Mouse (Mus musculus): Measurements from ENCODE around the gene Grik1.
A peak's percentile ranks its signal among the peaks of the same experiment; 100 is the strongest.

The Grik1 gene

DNA sequence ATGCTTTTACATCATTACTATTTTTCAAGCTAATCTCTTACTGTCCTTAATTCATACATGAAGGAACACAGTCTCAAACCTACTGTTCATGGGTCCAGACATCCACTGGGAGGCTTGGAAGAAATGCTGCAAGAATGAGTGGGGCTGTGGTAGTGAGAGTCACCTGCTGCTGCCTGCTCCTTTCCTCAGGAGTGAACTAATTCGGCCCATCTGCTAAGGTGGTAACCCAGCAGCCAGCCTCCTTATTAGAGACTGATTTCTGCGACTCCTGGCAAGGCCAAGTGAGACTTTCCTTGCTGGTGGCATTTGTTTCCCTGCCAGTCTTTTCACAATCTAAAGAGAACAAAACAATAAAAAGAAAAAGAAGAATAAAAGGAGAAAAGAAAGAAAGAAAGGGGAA, 147.9 kb downstream of the Grik1 start:
- DNase-seq (ENCODE audit: low spot score in 2 of 2): no peak

DNA sequence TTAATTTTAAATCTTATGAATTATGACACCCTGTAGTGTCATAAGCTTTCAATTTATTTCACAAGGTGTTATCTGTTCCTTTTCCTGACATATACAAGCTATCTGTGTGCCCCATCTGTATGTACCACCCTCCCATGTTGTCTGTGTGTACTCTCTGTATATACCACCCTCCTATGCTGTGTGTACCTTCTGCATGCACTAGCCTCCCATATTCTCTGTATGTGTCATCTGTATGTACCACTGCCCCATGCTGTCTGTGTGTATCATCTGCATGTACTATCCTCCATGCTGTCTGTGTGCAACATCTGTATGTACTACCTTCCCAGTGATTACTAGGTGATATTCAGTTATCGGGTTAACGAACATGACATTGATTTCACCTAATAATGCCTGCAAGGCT, 148.5 kb downstream of the Grik1 start:
- DNase-seq (ENCODE audit: low spot score in 2 of 2): no peak

- DNase-seq (ENCODE audit: low spot score in 2 of 2): no peak
Measured at GRCm38 (mm10) chr16:88138913-88139312, 151.2 kb downstream of the Grik1 start.

GRCm38 (mm10) chr16:88132919-88133318, 157.1 kb downstream of the Grik1 start:
- DNase-seq (ENCODE audit: low spot score in 2 of 2): no peak

DNA sequence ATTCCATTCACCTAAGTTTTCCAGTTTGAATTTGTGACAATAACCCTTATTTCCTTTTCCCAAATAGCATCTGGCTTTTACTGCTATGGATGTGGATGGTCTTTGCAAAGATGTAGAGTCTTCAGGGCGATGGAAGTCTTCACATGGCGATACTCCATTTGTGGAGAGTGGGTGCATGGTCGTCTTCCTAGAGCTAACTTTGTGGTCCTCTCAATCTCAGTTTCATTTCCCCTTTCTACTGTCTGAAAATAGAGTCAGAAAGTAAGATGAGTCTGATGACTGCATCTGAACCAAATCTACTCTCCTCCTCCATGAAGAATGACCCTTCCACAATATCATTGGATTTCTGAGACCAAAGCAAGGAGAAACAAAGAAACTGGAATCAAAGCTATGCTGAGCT, 159.0 kb downstream of the Grik1 start:
- DNase-seq (ENCODE audit: low spot score in 2 of 2): no peak

- DNase-seq (ENCODE audit: low spot score in 2 of 2): no peak
Measured at GRCm38 (mm10) chr16:88125098-88125497, 165.0 kb downstream of the Grik1 start.

- peak in 1 of 2 experiments; percentile 5 for DNase-seq (ENCODE audit: low spot score in 2 of 2)
Measured at GRCm38 (mm10) chr16:88112551-88113138, 177.4 kb downstream of the Grik1 start.

DNA sequence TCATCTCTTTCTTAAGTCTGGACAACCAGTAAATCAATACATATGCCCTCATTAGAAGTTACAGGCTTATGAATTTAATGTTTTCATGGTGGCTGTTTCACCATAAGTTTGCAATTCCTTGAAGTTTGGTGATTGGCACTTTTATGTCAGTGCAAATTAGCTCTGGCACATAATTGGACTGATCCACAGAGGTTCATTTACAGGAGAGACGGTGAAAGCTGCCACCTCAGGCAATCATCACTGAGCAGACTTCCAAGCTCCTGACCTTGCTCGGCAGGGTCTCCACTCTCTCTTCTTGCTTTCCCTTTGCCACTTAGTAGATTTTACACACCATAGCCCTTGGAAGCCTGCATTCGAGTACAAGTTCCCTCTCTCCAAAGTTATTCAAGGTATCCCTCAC, 178.6 kb downstream of the Grik1 start:
- DNase-seq (ENCODE audit: low spot score in 2 of 2): no peak

DNA sequence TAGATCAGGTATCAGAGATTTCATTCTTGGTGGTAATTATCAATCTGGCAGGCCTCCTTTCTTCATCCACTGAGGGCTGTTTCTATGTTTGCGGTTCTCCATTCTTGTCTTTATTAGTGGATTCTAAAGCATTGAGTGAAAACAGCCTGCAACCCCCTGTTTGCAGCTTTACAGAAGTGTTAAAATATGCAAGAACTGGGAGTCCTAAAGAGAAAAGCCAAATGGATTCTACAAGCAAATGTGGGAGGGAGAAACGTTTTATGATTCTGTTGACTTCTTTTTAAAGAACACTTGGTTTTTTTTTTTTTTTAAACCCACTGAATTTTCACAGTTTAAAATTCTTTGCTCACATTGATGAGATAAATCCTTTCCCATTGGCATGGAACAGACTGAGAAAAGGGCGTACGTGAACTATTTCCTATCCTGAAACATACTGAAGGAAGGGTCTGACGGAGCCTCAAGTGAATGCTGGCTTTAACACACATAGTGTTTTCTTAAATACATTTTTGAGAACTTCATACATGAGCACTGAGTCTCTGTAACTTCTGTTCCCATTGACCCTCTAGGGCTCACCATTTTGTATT, 195.8 kb downstream of the Grik1 start:
- DNase-seq (ENCODE audit: low spot score in 2 of 2): peak; percentile 7 to 21

- DNase-seq (ENCODE audit: low spot score in 2 of 2): peak in 1 of 2 experiments; percentile 5
Measured at GRCm38 (mm10) chr16:88087280-88087679, 202.8 kb downstream of the Grik1 start.

GRCm38 (mm10) chr16:88074716-88075115, 215.3 kb downstream of the Grik1 start:
- no peak for DNase-seq (ENCODE audit: low spot score in 2 of 2)

GRCm38 (mm10) chr16:88060936-88061335, 229.1 kb downstream of the Grik1 start:
- DNase-seq (ENCODE audit: low spot score in 2 of 2): no peak

GRCm38 (mm10) chr16:88048121-88048520, 241.9 kb downstream of the Grik1 start:
- DNase-seq (ENCODE audit: low spot score in 2 of 2): no peak

DNA sequence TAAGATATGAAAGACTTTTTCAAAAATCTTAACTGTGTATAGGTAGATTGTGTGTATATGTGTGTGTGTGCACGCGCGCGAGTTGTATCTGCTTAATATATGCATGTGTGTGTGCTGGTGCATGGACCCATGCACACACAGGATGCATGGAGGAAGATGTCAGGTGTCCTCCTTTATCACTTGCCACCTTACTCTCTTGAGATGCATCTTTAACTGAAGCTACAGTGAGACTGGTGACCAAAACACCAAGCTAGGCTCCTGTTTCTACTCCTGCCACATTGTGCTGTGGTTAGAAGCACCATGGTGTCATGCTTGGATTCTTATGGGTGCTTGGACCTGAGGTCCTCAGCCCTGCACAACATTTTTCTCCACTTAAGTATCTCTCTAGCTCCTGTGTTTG, 245.7 kb downstream of the Grik1 start:
- no peak for DNase-seq (ENCODE audit: low spot score in 2 of 2)

GRCm38 (mm10) chr16:88042458-88042857, 247.6 kb downstream of the Grik1 start:
- DNase-seq (ENCODE audit: low spot score in 2 of 2): no peak

GRCm38 (mm10) chr16:88038503-88039091, 251.5 kb downstream of the Grik1 start:
- no peak for DNase-seq (ENCODE audit: low spot score in 2 of 2)

DNA sequence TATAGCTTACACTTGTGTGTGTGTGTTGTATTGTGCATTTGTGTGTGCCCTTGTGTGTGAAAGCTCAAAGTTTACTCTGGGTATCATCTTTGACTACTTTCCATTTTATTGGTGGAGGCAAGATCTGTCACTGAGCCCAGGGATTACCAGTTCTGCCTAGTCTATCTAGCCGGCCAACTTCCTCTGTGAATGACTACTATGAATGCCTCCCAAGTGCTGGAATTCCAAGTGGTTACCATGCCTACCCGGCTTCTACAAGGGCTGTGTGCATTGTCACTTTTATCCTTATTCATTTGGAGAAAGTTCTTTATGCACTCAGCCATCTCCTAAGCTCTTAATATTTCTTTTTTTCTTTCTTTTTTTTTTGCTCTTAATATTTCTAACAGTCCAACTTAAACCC, 301.3 kb downstream of the Grik1 start:
- no peak for DNase-seq (ENCODE audit: low spot score in 2 of 2)

DNA sequence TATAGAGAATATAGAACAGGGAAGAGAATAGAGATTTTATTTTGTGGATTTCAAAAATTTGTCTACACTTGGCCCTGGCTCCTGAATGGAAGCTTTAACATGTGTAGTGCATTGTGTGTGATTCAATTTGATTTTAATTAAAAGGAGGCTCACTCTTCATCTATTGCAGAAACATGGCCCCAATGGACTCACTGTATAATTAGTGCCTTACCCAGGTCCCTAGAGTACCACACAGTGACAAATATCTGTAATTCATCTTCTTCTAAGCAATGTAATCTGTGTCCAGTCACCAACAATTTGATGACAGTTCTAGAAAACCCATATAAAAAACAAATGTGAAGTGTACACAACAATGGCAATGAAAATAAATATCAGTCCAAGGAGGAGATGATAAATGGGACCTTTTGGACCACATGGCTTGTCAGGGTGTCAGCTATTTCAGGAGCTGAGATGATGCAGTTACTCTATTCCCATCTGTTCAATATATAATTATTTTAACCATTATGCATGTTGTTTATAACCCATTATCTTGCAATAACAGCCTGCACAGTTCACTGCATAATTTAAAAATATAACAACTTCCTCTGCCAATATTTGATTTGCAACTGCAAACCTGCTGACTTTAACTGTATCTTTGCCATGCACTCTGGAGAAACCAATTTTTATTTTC, 305.7 kb downstream of the Grik1 start:
- DNase-seq (ENCODE audit: low spot score in 2 of 2): no peak

- DNase-seq (ENCODE audit: low spot score in 2 of 2): no peak
Measured at GRCm38 (mm10) chr16:87974076-87974443, 316.0 kb downstream of the Grik1 start.

GRCm38 (mm10) chr16:87973394-87974075, 316.5 kb downstream of the Grik1 start:
- no peak for DNase-seq (ENCODE audit: low spot score in 2 of 2)

DNA sequence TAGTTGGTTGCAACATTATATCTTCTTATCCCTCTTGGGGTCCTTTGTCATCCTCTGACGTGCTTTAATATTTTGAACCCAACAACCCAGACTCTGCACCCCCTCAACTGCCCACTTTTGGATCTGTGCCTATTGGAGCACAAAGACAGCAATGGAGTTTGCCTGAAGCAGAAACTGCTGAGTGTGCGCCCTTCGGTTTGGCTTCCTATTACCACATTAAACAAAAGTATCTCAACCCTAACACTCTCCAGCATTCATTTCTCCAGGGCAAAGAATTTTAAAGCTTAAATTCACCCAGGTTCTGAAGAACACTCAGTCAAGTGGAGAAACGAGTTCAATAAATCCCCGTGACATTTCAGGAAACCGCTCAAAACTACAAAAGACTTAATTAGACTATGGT, 318.2 kb downstream of the Grik1 start:
- no peak for DNase-seq (ENCODE audit: low spot score in 2 of 2)

- DNase-seq (ENCODE audit: low spot score in 2 of 2): no peak
Measured at GRCm38 (mm10) chr16:87969936-87970335, 320.1 kb downstream of the Grik1 start.

Data from right cerebral cortex, postnatal 36 days (tissue).